Comparison of ENCODE assay signal across 9 mouse cellular contexts in the genomic region with DNA sequence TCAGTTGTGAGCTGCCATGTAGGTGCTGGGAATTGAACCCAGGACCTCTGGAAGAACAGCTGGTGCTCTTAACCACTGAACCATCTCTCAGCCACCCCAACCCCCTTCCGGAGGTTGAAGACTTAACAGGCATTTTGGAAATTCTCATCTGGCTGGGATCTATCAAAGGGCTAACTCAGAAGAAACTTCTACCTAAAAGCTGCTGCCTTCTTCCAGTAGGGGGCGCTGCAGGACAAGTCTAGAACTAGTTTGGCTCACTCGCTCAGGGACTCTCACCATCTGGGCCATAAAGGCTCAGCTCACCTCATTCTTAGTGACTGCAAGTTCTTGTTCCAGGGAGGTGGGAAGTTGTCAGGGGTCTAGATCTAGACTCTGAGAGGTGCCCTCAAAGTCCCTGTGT. TPM values are rescaled to one million over a fixed set of nuclear protein-coding genes. Genes with fewer than 3 reads are reported as not detected.
DNase-seq lines count a peak whose midpoint lies in the region; ATAC-seq and TF ChIP-seq lines count a peak whose summit lies in the region.
"Had no signal": no experiment of that assay in that cellular context is flagged by ENCODE, and none has a peak within 500 bp of the region (broad histone marks: within the 10 kb centered on the region; RNA-seq: fewer than 3 reads in every experiment).

No protein-coding gene starts in this region.

- H3K4me1 ChIP-seq in MEL (ENCODE audit: control insufficient read depth in 1 of 2, insufficient read depth in 2 of 2, low read length in 2 of 2): no peaks in the 10 kb centered on the region; a peak in 2 of 4 replicates

- H3K9me3 ChIP-seq in MEL (replicated peaks; ENCODE audit: insufficient read depth, low read length): no peaks in the 10 kb centered on the region
- H3K9me3 ChIP-seq: megakaryocyte, embryonic 14.5 days had no signal

- peak; percentile 93 for DNase-seq in MEL (ENCODE audit: low read depth, low spot score)
- peak; percentile 87 for DNase-seq in brain, embryonic 14.5 days (ENCODE audit: low read depth)
- peak; percentile 88 to 95 for DNase-seq in heart, postnatal 10 days
- peak; percentile 68 to 88 for DNase-seq in layer of hippocampus, adult 18-20 months (ENCODE audit: low spot score in 2 of 2)
- peak; percentile 94 for DNase-seq in lung, postnatal 10 days
- peak; percentile 73 for DNase-seq in right cerebral cortex, adult 18-20 months
- peak; percentile 73 for DNase-seq in urinary bladder, adult 2 months (ENCODE audit: low spot score)

- intact Hi-C loops in heart, postnatal 10 days (cut with DNase I): loop anchor here (1.0 to 2.0 kb wide), 3 partner anchors 49 to 216 kb away; no protein-coding TSS in a partner anchor

- no peak for TF ChIP-seq EP300 in MEL (IDR thresholded peaks at IDR 0.05; ENCODE audit: low read depth in 1 of 2, low read length in 2 of 2)

- TF ChIP-seq RAD21 in MEL (IDR thresholded peaks at IDR 0.05; ENCODE audit: low read depth, low read length): peak; percentile 98

- H3K27ac ChIP-seq in MEL (ENCODE audit: control insufficient read depth, low read depth, low read length): no peak overlapping the region

- TF ChIP-seq CTCF in MEL (IDR thresholded peaks at IDR 0.05 in 2 of 3, conservative IDR thresholded peaks at IDR 0.05 in 1 of 3; ENCODE audit: control insufficient read depth in 1 of 3, insufficient read depth in 1 of 3, low read depth in 2 of 3, low read length in 3 of 3, poor library complexity in 1 of 3, severe bottlenecking in 1 of 3): peak; percentile 76 to 96 (median 93)
- TF ChIP-seq CTCF in brain, embryonic 14.5 days (IDR thresholded peaks at IDR 0.05; ENCODE audit: borderline replicate concordance, extremely low read depth, insufficient read depth, insufficient read length): peak; percentile 83

- no peaks in the 10 kb centered on the region for H3K27me3 ChIP-seq in MEL (ENCODE audit: control insufficient read depth in 1 of 2, insufficient read depth in 2 of 2, low read length in 2 of 2)
- H3K27me3 ChIP-seq: megakaryocyte, embryonic 14.5 days had no signal

- TF ChIP-seq POLR2A in MEL (IDR thresholded peaks at IDR 0.05; ENCODE audit: control insufficient read depth in 1 of 2, insufficient read depth in 1 of 2, low read depth in 1 of 2, low read length in 2 of 2, poor library complexity in 1 of 2): no peak
- no peak for TF ChIP-seq POLR2A in brain, embryonic 14.5 days (IDR thresholded peaks at IDR 0.05; ENCODE audit: borderline replicate concordance, extremely low read depth, insufficient read depth, insufficient read length, poor library complexity, severe bottlenecking)

- H3K36me3 ChIP-seq in MEL (ENCODE audit: control insufficient read depth in 1 of 2, insufficient read depth in 2 of 2, low read length in 2 of 2): 0 out of 4 replicates have a peak, but pooled peaks cover 0 to 2% of the 10 kb centered on the region in 2 experiments

- H3K4me3 ChIP-seq in MEL (ENCODE audit: control insufficient read depth in 1 of 2, insufficient read depth in 1 of 2, low read depth in 2 of 2, low read length in 2 of 2): no peak overlapping the region
- H3K4me3 ChIP-seq: megakaryocyte, embryonic 14.5 days had no signal

- peak; percentile 84 for ATAC-seq in erythroid progenitor cell, adult 5-6 weeks (replicated peaks; ENCODE audit: low FRiP score, poor library complexity, severe bottlenecking)

- H3K9ac ChIP-seq in MEL (ENCODE audit: control insufficient read depth, low read depth, low read length, poor library complexity, severe bottlenecking): no peak overlapping the region

- H3K79me2 ChIP-seq in MEL (ENCODE audit: control insufficient read depth, insufficient read depth, low read length, poor library complexity): no peaks in the 10 kb centered on the region

TF ChIP-seq in MEL, 35 proteins besides CTCF, POLR2A, EP300 and RAD21:
- TF ChIP-seq MYC (IDR thresholded peaks at IDR 0.05; ENCODE audit: low read depth, low read length): 0 out of 2 replicates have a peak, but pooled peaks have one; percentile 17
- TF ChIP-seq BHLHE40 (IDR thresholded peaks at IDR 0.05; ENCODE audit: borderline replicate concordance, low read depth, low read length): 0 out of 2 replicates have a peak, but pooled peaks have one; percentile 12
- 0 out of 2 replicates have a peak, but pooled peaks have one; percentile 39 for TF ChIP-seq HCFC1 (IDR thresholded peaks at IDR 0.05; ENCODE audit: low read depth, low read length)
- peak; percentile 6; the same call in 1 of the 2 replicates for TF ChIP-seq MAZ (IDR thresholded peaks at IDR 0.05; ENCODE audit: low read depth, low read length)
- TF ChIP-seq ZC3H11A (IDR thresholded peaks at IDR 0.05; ENCODE audit: low read depth, low read length): peak; percentile 85
- no peak for TF ChIP-seq MYB (IDR thresholded peaks at IDR 0.05; ENCODE audit: low read depth, low read length)
- TF ChIP-seq MEF2A (IDR thresholded peaks at IDR 0.05; ENCODE audit: extremely low read depth, insufficient replicate concordance, low read depth, low read length, poor library complexity, severe bottlenecking): no peak
- peak; percentile 90 for TF ChIP-seq TBP (IDR thresholded peaks at IDR 0.05; ENCODE audit: low read depth, low read length)
- no peak for TF ChIP-seq ELF1 (IDR thresholded peaks at IDR 0.05; ENCODE audit: low read depth, low read length)
- TF ChIP-seq SMC3 (IDR thresholded peaks at IDR 0.05; ENCODE audit: low read depth, low read length): peak; percentile 90

RNA-seq across cellular contexts. Expression of a gene that starts 6.1 kb away (rescaled TPM):
- total RNA-seq in MEL (2012; rRNA removed): 22.0 TPM in 2 replicates
- polyA plus RNA-seq in MEL (2012; ENCODE audit: insufficient read depth in 1 of 2, insufficient read length in 2 of 2, low read depth in 1 of 2, low replicate concordance in 2 of 2, missing spikeins in 1 of 2): 10 to 100 TPM in 1 of 2 experiments, not detected in 1; 42.6 TPM
- 19.9 and 32.7 TPM in 2 replicates for polyA plus RNA-seq in brain, embryonic 14.5 days (2012; rRNA removed)
- 2.9 and 5.4 TPM in 2 replicates for total RNA-seq in erythroid progenitor cell, adult 5-6 weeks (2015; ENCODE audit: low replicate concordance)
- 0.15 and 3.7 TPM in 2 replicates for total RNA-seq in erythroid progenitor cell, adult 5-6 weeks (2017; ENCODE audit: low replicate concordance)
- total RNA-seq in heart, postnatal 10 days (2021): 1 to 10 TPM; 2.9 to 3.5 TPM
- 1 to 10 TPM; 8.8 to 9.6 TPM for total RNA-seq in layer of hippocampus, adult 18-20 months (2021)
- polyA plus RNA-seq in urinary bladder, adult 2 months (2012; rRNA removed): 9.6 and 11.5 TPM in 2 replicates

RNA-seq across cellular contexts. Expression of a gene that starts 6.7 kb away (rescaled TPM):
- total RNA-seq in MEL (2012; rRNA removed): 0.13 and 0.23 TPM in 2 replicates
- polyA plus RNA-seq in MEL (2012; ENCODE audit: insufficient read depth in 1 of 2, insufficient read length in 2 of 2, low read depth in 1 of 2, low replicate concordance in 2 of 2, missing spikeins in 1 of 2): under 1 TPM in 1 of 2 experiments, not detected in 1; 0.42 TPM
- polyA plus RNA-seq in brain, embryonic 14.5 days (2012; rRNA removed): not detected in 2 replicates
- not detected in 2 replicates for total RNA-seq in erythroid progenitor cell, adult 5-6 weeks (2015; ENCODE audit: low replicate concordance)
- total RNA-seq in erythroid progenitor cell, adult 5-6 weeks (2017; ENCODE audit: low replicate concordance): not detected in 2 replicates
- not detected for total RNA-seq in heart, postnatal 10 days (2021)
- total RNA-seq in layer of hippocampus, adult 18-20 months (2021): under 1 TPM in 1 of 2 experiments, not detected in 1; 0.27 TPM
- not detected in 2 replicates for polyA plus RNA-seq in urinary bladder, adult 2 months (2012; rRNA removed)

RNA-seq across cellular contexts. Expression of a gene that starts 13.2 kb away (rescaled TPM):
- 12.3 and 13.7 TPM in 2 replicates for total RNA-seq in MEL (2012; rRNA removed)
- polyA plus RNA-seq in MEL (2012; ENCODE audit: insufficient read depth in 1 of 2, insufficient read length in 2 of 2, low read depth in 1 of 2, low replicate concordance in 2 of 2, missing spikeins in 1 of 2): 10 to 100 TPM in 1 of 2 experiments, not detected in 1; 20.5 TPM
- 40.7 and 59.2 TPM in 2 replicates for polyA plus RNA-seq in brain, embryonic 14.5 days (2012; rRNA removed)
- 1.7 and 3.6 TPM in 2 replicates for total RNA-seq in erythroid progenitor cell, adult 5-6 weeks (2015; ENCODE audit: low replicate concordance)
- total RNA-seq in erythroid progenitor cell, adult 5-6 weeks (2017; ENCODE audit: low replicate concordance): 2.7 TPM in 1 of 2 replicates, not detected in the other
- total RNA-seq in heart, postnatal 10 days (2021): 1 to 10 TPM; 7.1 to 9.1 TPM
- 10 to 100 TPM; 34.0 to 34.7 TPM for total RNA-seq in layer of hippocampus, adult 18-20 months (2021)
- polyA plus RNA-seq in urinary bladder, adult 2 months (2012; rRNA removed): 11.2 and 15.4 TPM in 2 replicates

RNA-seq across cellular contexts. Expression of a gene that starts 13.2 kb away (rescaled TPM):
- total RNA-seq in MEL (2012; rRNA removed): 7.5 and 9.3 TPM in 2 replicates
- 10 to 100 TPM in 1 of 2 experiments, not detected in 1; 53.9 TPM for polyA plus RNA-seq in MEL (2012; ENCODE audit: insufficient read depth in 1 of 2, insufficient read length in 2 of 2, low read depth in 1 of 2, low replicate concordance in 2 of 2, missing spikeins in 1 of 2)
- polyA plus RNA-seq in brain, embryonic 14.5 days (2012; rRNA removed): 62.5 and 79.9 TPM in 2 replicates
- 10.9 and 22.0 TPM in 2 replicates for total RNA-seq in erythroid progenitor cell, adult 5-6 weeks (2015; ENCODE audit: low replicate concordance)
- total RNA-seq in erythroid progenitor cell, adult 5-6 weeks (2017; ENCODE audit: low replicate concordance): 1.7 and 9.7 TPM in 2 replicates
- 10 to 100 TPM; 20.8 to 21.2 TPM for total RNA-seq in heart, postnatal 10 days (2021)
- 10 to 100 TPM; 46.1 to 47.4 TPM for total RNA-seq in layer of hippocampus, adult 18-20 months (2021)
- polyA plus RNA-seq in urinary bladder, adult 2 months (2012; rRNA removed): 18.2 and 18.8 TPM in 2 replicates

RNA-seq across cellular contexts. Expression of a gene that starts 28.1 kb away (rescaled TPM):
- total RNA-seq in MEL (2012; rRNA removed): 7.9 and 9.5 TPM in 2 replicates
- polyA plus RNA-seq in MEL (2012; ENCODE audit: insufficient read depth in 1 of 2, insufficient read length in 2 of 2, low read depth in 1 of 2, low replicate concordance in 2 of 2, missing spikeins in 1 of 2): 10 to 100 TPM in 1 of 2 experiments, not detected in 1; 62.7 TPM
- 13.7 and 20.5 TPM in 2 replicates for polyA plus RNA-seq in brain, embryonic 14.5 days (2012; rRNA removed)
- total RNA-seq in erythroid progenitor cell, adult 5-6 weeks (2015; ENCODE audit: low replicate concordance): 4.7 and 5.4 TPM in 2 replicates
- 4.2 and 7.0 TPM in 2 replicates for total RNA-seq in erythroid progenitor cell, adult 5-6 weeks (2017; ENCODE audit: low replicate concordance)
- under 1 TPM; 0.62 to 0.93 TPM for total RNA-seq in heart, postnatal 10 days (2021)
- 10 to 100 TPM; 78.4 to 80.3 TPM for total RNA-seq in layer of hippocampus, adult 18-20 months (2021)
- 0.53 and 0.61 TPM in 2 replicates for polyA plus RNA-seq in urinary bladder, adult 2 months (2012; rRNA removed)
